Mouse (Mus musculus): ENCODE measurements around the gene Muc20. TPM values are rescaled to one million over a fixed set of nuclear protein-coding genes. Genes with fewer than 3 reads are reported as not detected.

Muc20 gene
- polyA plus RNA-seq, 1 experiment from 2014 or later, result not detected

DNA sequence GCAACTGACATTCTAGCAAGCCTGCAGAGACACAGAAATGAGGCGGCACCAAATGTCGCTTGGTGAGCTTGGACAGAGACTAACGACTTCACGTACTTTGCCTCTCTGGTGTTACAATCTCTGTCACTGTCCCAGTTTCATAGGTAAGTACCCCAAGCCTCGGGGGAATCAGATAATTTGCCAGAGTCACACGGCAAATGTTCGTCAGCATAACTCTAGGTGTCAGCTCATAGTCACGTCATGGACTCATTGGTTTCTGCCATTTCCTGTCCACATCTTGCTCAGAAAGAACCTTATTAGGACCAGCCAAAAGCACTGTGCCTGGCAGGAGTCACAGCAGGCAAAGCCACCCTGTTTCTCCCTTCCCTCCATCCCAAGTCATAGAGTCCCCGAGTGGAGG is 55.9 kb downstream of the Muc20 start:
- no peak overlapping the region for H3K27ac ChIP-seq
- no peak overlapping the region for H3K4me3 ChIP-seq
- no peak overlapping the region for H3K9ac ChIP-seq
- no peak for ATAC-seq
- no peaks in the 10 kb centered on the region for H3K4me1 ChIP-seq
- no peaks in the 10 kb centered on the region for H3K36me3 ChIP-seq
- H3K9me3 ChIP-seq (replicated peaks), result no peaks in the 10 kb centered on the region
- H3K4me2 ChIP-seq, result no peak overlapping the region
- WGBS (ENCODE audit: insufficient replicate concordance), result 68% methylated on average over 9 of the region's 9 CpGs
- H3K27me3 ChIP-seq (replicated peaks), result peaks cover 15% of the 10 kb centered on the region

DNA sequence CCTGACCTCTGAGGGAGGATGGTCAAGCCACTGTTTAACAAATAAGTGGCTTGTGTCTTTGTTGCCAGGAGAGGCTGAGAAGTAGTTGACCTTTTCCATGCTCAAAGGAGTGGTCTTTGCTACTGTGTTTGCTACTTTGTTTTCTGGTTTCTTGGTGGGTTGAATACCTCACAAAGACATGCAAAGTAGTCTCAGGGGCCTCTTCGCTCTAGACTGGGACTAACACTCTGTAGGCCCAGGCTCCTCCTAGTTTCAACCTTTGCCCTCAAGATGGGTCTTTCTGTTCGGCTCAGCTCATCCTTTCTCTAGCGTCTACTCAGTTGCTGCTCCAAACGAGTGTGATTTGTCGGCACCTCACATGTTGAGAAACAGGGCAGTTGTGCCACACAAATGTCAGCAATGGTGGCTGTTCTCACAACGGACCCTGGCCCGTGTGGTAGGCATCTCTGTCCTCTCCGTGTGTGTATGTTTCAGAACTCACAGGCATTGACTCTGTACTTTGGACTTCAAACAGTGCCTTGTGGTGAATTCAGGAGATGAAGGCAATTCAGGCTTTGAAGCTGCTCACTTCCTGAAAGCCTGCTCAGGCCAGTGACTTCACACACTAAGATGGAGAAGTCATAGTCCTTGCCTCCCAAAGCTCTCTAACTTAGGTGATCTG is 57.1 kb downstream of the Muc20 start:
- Histone ChIP-seq H3K9ac (no peak overlapping the region), H3K4me3 (no peak overlapping the region), H3K4me2 (no peak overlapping the region), H3K9me3 (replicated peaks) (no peaks in the 10 kb centered on the region), H3K4me1 (no peaks in the 10 kb centered on the region), H3K27me3 (replicated peaks) (peaks cover 19% of the 10 kb centered on the region), H3K27ac (no peak overlapping the region), H3K36me3 (no peaks in the 10 kb centered on the region)
- ATAC-seq, result no peak
- WGBS (ENCODE audit: insufficient replicate concordance), result 64% methylated on average over 8 of the region's 8 CpGs

DNA sequence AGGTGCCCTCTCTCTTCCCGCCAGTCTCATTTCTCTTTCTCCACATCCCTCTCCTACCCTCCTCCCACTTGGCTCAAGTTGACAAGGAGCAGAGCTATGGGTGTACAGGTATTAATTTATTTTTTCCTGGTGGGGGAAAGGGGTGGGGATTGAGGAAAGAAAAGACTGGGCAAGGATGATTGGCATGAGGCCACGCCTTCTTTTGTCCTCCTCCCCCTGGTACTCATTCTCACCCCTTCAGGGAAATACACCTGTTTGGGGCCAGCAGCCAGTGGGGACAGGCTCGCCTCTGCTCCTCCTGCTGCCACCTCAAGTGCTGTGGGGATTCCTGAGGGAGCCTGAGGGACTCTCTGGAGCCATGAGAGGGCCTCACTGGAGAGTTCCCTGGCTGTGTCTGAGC is 61.2 kb downstream of the Muc20 start:
- Histone ChIP-seq H3K4me2 (no peak overlapping the region), H3K4me1 (no peaks in the 10 kb centered on the region), H3K36me3 (no peaks in the 10 kb centered on the region), H3K27ac (no peak overlapping the region), H3K9ac (no peak overlapping the region), H3K27me3 (replicated peaks) (peaks cover 11% of the 10 kb centered on the region), H3K9me3 (replicated peaks) (no peaks in the 10 kb centered on the region), H3K4me3 (no peak overlapping the region)
- WGBS (ENCODE audit: insufficient replicate concordance), result 45% methylated on average over 3 of the region's 3 CpGs
- ATAC-seq, result no peak

DNA sequence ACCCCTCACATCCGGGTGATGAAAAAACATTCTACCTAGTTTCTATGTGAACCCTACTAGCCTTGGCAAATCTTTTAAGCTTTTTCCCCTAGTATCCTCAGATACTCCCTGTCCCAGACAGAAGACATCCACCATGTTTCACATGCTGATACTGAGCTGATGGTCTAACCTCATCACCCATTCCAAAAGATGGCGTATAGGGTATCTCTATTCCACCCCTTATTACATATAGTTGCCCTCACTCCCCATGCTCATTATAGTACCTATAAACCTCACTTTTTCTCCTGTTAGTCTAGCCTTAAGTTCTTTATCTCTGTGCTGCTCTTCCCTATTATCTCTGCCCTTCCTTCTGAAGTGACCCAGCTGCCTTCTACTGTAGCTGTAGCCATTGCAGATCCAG is 61.6 kb downstream of the Muc20 start, which contains the start of gene Muc4:
Gene Muc4, plus strand, starts transcription at position 301 of the 400 bp plus-strand sequence.
- no peaks in the 10 kb centered on the region for H3K9me3 ChIP-seq (replicated peaks)
- H3K27ac ChIP-seq, result no peak within 1 kb of the TSS
- H3K4me1 ChIP-seq, result no peaks in the 10 kb centered on the region
- WGBS (ENCODE audit: insufficient replicate concordance), result 74% methylated on average over 2 of the region's 2 CpGs
- no peak within 1 kb of the TSS for H3K9ac ChIP-seq
- H3K4me2 ChIP-seq, result no peak within 1 kb of the TSS
- ATAC-seq, result no peak
- no peak within 1 kb of the TSS for H3K4me3 ChIP-seq
- H3K36me3 ChIP-seq, result no peaks in the 10 kb centered on the region
- peaks cover 11% of the 10 kb centered on the region for H3K27me3 ChIP-seq (replicated peaks)

DNA sequence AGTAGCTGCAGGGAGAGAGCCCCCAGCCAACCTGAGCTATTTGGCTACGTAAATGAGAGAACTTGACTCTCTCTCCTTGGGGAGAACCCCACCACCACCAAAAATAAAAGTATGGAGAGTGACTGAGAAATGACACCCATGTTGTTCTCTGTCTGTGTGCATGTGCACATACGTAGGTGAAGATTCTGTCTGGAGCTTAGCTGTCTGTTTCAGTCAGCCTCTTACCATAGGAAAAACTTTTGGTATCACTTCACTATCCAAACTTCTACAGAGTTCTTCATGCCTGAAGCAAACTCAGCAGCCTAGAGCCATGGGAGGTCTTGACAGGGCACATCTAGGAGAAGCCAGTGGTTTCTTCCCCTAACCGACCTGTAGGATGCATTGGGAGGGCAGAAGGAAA is 64.0 kb downstream of the Muc20 start:
- Histone ChIP-seq H3K27ac (no peak overlapping the region), H3K27me3 (replicated peaks) (peaks cover 11% of the 10 kb centered on the region), H3K4me1 (peaks cover 3% of the 10 kb centered on the region; the same call in 1 of the 2 replicates), H3K9me3 (replicated peaks) (no peaks in the 10 kb centered on the region), H3K9ac (no peak overlapping the region), H3K4me3 (no peak overlapping the region), H3K36me3 (no peaks in the 10 kb centered on the region), H3K4me2 (no peak overlapping the region)
- ATAC-seq, result no peak
- WGBS (ENCODE audit: insufficient replicate concordance), result 63% methylated on average over 3 of the region's 3 CpGs

DNA sequence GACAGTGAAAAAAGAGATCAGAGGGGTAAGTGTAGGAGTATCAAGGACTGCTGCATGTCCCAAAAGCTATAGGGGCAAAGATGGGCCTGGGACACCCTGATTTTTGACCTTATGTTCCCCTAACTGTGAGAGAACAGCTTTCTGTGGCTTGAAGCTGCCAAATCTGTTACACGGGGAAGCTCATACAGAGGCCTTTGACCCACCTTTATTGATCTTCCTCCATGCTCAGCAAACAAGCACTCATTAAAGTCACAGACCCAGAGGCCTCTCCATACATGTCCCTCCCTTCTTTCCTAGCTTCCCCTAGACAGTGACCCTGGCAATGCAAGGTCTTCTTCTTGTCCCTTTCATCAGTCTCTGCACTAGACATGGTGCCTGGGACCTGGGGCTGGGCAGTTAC is 68.5 kb downstream of the Muc20 start:
- WGBS (ENCODE audit: insufficient replicate concordance), result 58% methylated on average over 1 of the region's 1 CpGs
- Histone ChIP-seq H3K36me3 (no peaks in the 10 kb centered on the region), H3K9ac (no peak overlapping the region), H3K27me3 (replicated peaks) (peaks cover 8% of the 10 kb centered on the region; the same call in 1 of the 2 replicates), H3K27ac (no peak overlapping the region), H3K9me3 (replicated peaks) (no peaks in the 10 kb centered on the region), H3K4me3 (no peak overlapping the region), H3K4me2 (no peak overlapping the region), H3K4me1 (peaks cover 4% of the 10 kb centered on the region; the same call in 1 of the 2 replicates)
- no peak for ATAC-seq

DNA sequence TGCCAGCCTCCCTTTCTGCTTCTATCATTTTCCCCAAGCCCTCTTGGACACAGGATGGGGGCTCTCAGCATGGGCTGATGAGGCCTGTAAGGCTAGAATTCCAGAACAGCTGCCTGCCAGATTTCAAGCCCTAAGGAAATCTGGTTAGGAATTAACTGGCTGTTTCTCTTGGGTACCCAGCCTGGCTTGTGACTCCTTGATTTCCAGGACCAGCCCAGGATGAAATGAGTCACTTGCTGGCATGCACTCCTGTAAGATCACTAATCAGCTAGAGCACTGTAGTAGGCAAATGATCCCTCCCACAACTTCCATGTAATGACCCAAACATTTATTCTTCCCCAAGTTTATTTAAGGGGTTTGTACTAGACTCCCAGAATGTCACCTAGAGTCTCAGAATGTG is 69.0 kb downstream of the Muc20 start:
- H3K9me3 ChIP-seq (replicated peaks), result no peaks in the 10 kb centered on the region
- no peak for ATAC-seq
- peaks cover 9% of the 10 kb centered on the region; the same call in 1 of the 2 replicates for H3K4me1 ChIP-seq
- peaks cover 8% of the 10 kb centered on the region; the same call in 1 of the 2 replicates for H3K27me3 ChIP-seq (replicated peaks)
- H3K9ac ChIP-seq, result no peak overlapping the region
- H3K4me2 ChIP-seq, result no peak overlapping the region
- H3K4me3 ChIP-seq, result no peak overlapping the region
- H3K36me3 ChIP-seq, result no peaks in the 10 kb centered on the region
- no peak overlapping the region for H3K27ac ChIP-seq

Other genes starting within 250 kb of the Muc20 start
- 327 and 339 TPM in 2 replicates for gene Tfrc, start 188.5 kb downstream of the Muc20 start, polyA plus RNA-seq (2016; fragmentation: Nextera tagmentation; extraction: Ambion mirVana)
- gene Tnk2, start 153.6 kb downstream of the Muc20 start, polyA plus RNA-seq (2016; fragmentation: Nextera tagmentation; extraction: Ambion mirVana), result 6.3 and 6.6 TPM in 2 replicates
- 0.59 and 0.63 TPM in 2 replicates for gene Muc4, start 61.5 kb downstream of the Muc20 start, polyA plus RNA-seq (2016; fragmentation: Nextera tagmentation; extraction: Ambion mirVana)
- gene Smbd1, start 13.0 kb upstream of the Muc20 start, polyA plus RNA-seq (2016; fragmentation: Nextera tagmentation; extraction: Ambion mirVana), result not detected in 2 replicates
- gene Fyttd1, start 80.1 kb upstream of the Muc20 start, polyA plus RNA-seq (2016; fragmentation: Nextera tagmentation; extraction: Ambion mirVana), result 45.7 and 50.7 TPM in 2 replicates
- gene Rubcn, start 80.3 kb upstream of the Muc20 start, polyA plus RNA-seq (2016; fragmentation: Nextera tagmentation; extraction: Ambion mirVana), result 7.3 and 7.7 TPM in 2 replicates
- 9.9 and 10.1 TPM in 2 replicates for gene Lrch3, start 116.7 kb upstream of the Muc20 start, polyA plus RNA-seq (2016; fragmentation: Nextera tagmentation; extraction: Ambion mirVana)

Measured in liver, embryonic 12.5 days (tissue).